Mouse (Mus musculus): ENCODE results near the gene Dock10. TPM values are rescaled to one million over a fixed set of nuclear protein-coding genes. Genes with fewer than 3 reads are reported as not detected.

The Dock10 gene
- polyA plus RNA-seq, 1 experiment from 2014 or later = 1.9 TPM

DNA sequence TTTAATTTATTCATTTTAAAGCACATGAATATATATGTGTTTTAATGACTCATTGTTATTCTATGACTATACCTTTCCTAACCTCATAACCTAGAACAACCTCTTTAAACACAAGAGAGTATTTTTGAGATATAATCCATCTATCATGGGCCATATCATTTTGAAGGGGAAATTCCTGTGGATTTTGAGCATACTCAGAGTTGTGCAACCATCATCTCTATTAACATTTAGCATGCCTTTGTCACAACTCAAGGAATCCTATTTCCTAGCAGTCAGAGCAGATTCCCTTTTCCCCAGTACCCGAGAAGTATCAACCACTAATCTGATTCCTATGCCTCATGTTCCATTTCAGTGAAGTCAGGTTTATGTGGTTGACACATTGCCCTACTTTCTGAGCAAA, 118.8 kb downstream of the Dock10 start:
- DNase-seq (ENCODE audit: low spot score) = no peak
- 83% methylated on average over 1 of the region's 1 CpGs for WGBS
- no peaks in the 10 kb centered on the region for H3K9me3 ChIP-seq

DNA sequence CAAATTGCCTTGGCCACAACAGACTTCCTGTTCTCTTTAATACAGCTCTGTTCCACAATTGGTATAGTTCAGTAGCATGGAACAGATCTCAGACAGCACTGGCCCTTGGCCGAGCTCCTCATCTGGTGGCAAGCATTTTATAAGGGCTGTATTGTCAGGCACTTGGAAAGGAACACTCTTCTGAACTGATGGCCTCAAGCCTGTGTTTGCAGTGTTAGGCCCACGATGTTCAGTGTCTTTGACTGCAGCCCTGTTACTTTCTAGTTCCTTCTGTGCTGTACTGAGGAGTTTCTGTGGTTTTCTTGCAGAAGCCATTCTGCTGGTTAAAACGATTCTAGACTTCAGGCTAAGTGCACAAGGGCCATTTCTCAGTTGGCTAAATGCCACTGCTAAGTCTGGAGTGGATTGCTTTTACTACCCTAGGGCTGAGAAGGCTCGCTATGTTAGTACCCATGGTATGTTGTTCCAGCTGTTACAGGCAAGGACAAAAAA, 121.1 kb downstream of the Dock10 start:
- Histone ChIP-seq H3K9me3 (no peaks in the 10 kb centered on the region), H3K27me3 (ENCODE audit: insufficient read depth, poor library complexity, severe bottlenecking) (no peaks in the 10 kb centered on the region), H3K4me3 (no peak overlapping the region), H3K27ac (no peak overlapping the region), H3K36me3 (no peaks in the 10 kb centered on the region), H3K4me1 (no peaks in the 10 kb centered on the region)
- no peak for DNase-seq (ENCODE audit: low spot score)
- WGBS = 72% methylated on average over 4 of the region's 4 CpGs

More for the DNA sequence above, 118.8 kb downstream of the Dock10 start:
- H3K36me3 ChIP-seq = no peaks in the 10 kb centered on the region
- H3K4me3 ChIP-seq = no peak overlapping the region
- no peaks in the 10 kb centered on the region for H3K27me3 ChIP-seq (ENCODE audit: insufficient read depth, poor library complexity, severe bottlenecking)
- H3K4me1 ChIP-seq = no peaks in the 10 kb centered on the region
- H3K27ac ChIP-seq = no peak overlapping the region

DNA sequence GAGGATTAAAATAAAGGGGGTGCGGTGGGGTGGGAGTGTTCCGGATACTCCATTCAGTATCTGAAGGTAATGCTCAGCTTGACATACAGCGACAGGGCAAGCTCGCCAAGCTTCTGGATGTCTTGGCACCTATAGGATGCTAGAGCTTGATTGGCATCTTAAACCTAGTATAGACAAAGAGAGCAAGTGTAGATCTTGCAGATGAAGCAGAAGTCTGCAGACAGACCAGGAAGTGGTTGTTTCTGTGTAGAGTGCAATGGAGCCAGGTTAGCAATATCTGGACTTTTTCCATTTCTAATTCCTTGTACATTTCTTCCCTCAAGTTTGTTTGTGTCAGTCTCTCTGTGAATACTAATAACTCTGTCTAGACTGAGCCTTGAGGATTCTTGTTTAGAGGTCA, 122.5 kb downstream of the Dock10 start:
- WGBS = 88% methylated on average over 4 of the region's 4 CpGs
- DNase-seq (ENCODE audit: low spot score) = no peak

DNA sequence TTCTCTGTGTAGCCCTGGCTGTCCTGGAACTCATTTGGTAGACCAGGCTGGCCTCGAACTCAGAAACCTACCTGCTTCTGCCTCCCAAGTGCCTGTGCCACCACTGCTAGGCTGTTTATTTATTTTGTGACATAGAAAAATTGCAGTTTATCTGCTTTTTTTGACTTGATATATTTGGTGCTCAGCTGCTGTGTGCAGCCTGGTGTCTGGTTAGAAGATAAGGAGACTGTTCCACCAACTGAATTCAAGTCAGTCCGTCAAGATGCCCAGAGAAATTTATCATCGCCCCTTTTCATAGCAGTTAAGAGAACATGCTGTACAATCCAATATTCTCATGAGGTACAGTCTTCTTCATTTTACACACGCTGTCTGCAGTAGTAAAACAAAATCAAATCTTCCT, 124.8 kb downstream of the Dock10 start:
- Histone ChIP-seq H3K9me3 (no peaks in the 10 kb centered on the region), H3K36me3 (no peaks in the 10 kb centered on the region), H3K27me3 (ENCODE audit: insufficient read depth, poor library complexity, severe bottlenecking) (no peaks in the 10 kb centered on the region), H3K4me1 (no peaks in the 10 kb centered on the region), H3K27ac (no peak overlapping the region), H3K4me3 (no peak overlapping the region)
- WGBS = 79% methylated on average over 4 of the region's 4 CpGs
- no peak for DNase-seq (ENCODE audit: low spot score)

More for the DNA sequence above, 122.5 kb downstream of the Dock10 start:
- H3K27ac ChIP-seq = no peak overlapping the region
- no peaks in the 10 kb centered on the region for H3K27me3 ChIP-seq (ENCODE audit: insufficient read depth, poor library complexity, severe bottlenecking)
- H3K4me1 ChIP-seq = no peaks in the 10 kb centered on the region
- no peaks in the 10 kb centered on the region for H3K36me3 ChIP-seq
- H3K4me3 ChIP-seq = no peak overlapping the region
- H3K9me3 ChIP-seq = no peaks in the 10 kb centered on the region

DNA sequence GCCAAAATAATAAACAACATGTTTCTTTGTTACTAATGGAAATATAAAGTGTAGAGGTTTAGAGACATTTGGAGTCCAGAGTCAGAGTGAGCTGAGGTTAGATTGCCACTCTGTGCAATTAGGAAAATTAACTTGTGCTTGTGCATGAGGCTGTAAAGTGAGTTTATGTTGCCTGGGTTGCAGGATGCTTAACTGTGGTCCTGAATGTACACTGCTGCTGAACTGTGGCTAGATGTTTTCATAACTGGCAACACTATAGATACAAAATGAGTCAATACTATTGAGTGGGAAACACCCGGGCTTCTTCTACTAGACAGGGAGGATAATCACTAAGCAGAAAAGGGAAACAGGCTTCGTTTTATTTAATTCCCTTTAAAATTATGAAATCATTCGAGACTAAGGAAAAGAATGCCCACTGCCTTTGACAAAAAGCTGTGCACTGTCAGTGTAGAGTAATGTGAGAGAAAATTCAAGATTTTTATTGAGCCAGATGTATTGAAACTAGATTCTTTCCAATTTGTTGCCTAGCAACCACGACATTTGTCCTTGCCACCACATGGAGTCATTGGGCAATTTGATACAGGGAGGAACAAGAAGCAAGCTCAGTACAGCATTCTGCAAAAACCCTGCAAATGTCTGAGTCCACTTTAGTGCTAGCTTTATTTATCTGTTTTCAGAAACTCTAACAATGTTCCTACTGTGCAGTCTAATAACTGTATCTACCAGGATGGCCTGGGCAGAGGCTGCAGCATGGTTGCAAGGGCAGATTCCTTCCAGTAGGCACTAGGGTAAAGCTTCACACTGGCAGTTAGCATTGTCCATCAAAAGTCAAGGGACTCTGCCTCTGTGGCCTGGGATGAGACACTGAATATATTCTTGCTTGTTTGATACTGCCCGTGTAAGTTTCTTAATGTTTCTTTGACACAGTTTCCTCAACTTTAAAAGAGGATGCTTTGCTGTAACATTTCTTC, 127.9 kb downstream of the Dock10 start:
- H3K4me1 ChIP-seq = no peaks in the 10 kb centered on the region
- no peak overlapping the region for H3K4me3 ChIP-seq
- no peaks in the 10 kb centered on the region for H3K36me3 ChIP-seq
- no peak for DNase-seq (ENCODE audit: low spot score)
- 74% methylated on average over 5 of the region's 5 CpGs for WGBS
- H3K27ac ChIP-seq = no peak overlapping the region
- no peaks in the 10 kb centered on the region for H3K27me3 ChIP-seq (ENCODE audit: insufficient read depth, poor library complexity, severe bottlenecking)
- H3K9me3 ChIP-seq = no peaks in the 10 kb centered on the region

DNA sequence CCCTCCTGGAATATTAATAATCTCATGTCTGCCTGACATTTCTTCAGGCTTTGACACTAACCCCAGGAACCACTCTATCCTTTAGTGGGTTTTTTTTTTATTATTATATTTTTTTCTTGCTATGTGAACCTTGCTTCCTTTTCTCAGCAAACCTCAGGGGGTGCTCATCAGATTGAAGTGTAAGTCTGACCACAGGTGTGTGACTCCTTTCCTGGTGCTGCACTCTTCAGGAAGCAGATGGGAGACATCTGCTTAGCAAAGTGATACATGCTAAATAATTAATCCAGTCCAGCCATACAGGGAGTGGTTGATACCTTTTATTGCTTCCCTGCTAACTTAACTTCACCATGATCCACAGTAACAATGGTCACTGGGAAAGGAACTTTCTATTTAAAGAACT, 130.3 kb downstream of the Dock10 start:
- Histone ChIP-seq H3K4me1 (no peaks in the 10 kb centered on the region), H3K36me3 (no peaks in the 10 kb centered on the region), H3K9me3 (no peaks in the 10 kb centered on the region), H3K4me3 (no peak overlapping the region), H3K27ac (no peak overlapping the region), H3K27me3 (ENCODE audit: insufficient read depth, poor library complexity, severe bottlenecking) (no peaks in the 10 kb centered on the region)
- DNase-seq (ENCODE audit: low spot score) = no peak

DNA sequence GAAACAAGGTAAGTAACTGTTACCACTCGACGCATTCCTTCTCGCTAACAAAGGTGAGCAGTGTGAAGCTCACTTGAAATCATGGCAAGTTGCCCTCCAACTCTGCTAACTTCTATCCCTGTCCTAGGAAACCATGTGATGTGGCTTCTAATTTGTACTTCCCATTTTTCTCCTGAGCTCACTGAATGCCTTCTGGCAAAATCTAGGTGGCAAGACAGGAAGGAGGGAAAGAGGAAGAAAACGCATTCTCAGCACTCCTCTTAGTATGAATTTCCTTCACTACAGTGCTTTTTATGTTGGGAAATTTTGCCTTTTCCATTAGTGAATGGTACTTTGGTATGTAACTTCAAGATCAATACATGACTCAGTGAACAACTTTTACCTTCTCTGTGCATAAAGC, 131.5 kb downstream of the Dock10 start:
- WGBS = 87% methylated on average over 4 of the region's 4 CpGs
- H3K4me1 ChIP-seq = no peaks in the 10 kb centered on the region
- DNase-seq (ENCODE audit: low spot score) = no peak

DNA sequence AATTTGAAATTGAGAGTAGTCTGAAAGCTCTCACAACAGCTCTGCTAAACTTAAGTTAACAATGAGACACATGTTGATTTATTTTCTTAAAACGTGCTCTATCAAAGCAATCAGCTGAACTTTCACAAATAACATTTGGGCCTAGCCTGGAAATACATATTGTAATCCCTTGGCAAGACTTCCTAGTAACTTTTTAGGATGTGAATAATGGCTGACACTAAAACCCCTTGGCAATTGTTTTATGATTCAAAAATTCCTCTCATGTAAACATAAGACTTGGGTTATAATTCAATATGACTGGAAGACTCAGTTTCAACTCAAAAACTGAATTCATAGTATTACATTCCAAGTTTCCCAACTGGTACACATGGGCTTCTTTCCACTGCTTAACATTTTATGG, 133.0 kb downstream of the Dock10 start:
- Histone ChIP-seq H3K9me3 (no peaks in the 10 kb centered on the region), H3K27me3 (ENCODE audit: insufficient read depth, poor library complexity, severe bottlenecking) (no peaks in the 10 kb centered on the region), H3K4me1 (no peaks in the 10 kb centered on the region), H3K4me3 (no peak overlapping the region), H3K27ac (no peak overlapping the region), H3K36me3 (no peaks in the 10 kb centered on the region)
- DNase-seq (ENCODE audit: low spot score) = no peak
- WGBS = 69% methylated on average over 1 of the region's 1 CpGs

More for the DNA sequence above, 131.5 kb downstream of the Dock10 start:
- H3K27me3 ChIP-seq (ENCODE audit: insufficient read depth, poor library complexity, severe bottlenecking) = no peaks in the 10 kb centered on the region
- no peaks in the 10 kb centered on the region for H3K36me3 ChIP-seq
- no peak overlapping the region for H3K27ac ChIP-seq
- H3K4me3 ChIP-seq = no peak overlapping the region
- no peaks in the 10 kb centered on the region for H3K9me3 ChIP-seq

DNA sequence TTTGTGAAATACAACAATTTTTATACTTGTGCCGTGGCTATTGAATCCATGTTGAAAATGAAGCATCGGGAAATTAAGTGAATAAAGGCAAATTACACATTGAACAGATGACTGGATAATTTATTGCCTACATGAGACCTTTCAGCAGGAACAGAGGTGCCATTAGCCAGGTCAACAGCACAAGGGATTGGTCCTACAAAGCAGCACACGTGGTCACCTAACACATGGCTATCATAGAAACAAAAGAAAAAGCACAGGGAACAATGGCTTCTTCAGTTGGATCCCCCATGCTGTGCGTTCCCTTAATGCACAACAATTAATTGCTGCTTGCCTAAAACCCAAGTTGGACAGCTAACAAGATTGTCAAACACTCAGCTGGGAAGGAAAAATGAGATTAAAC, 133.8 kb downstream of the Dock10 start:
- no peaks in the 10 kb centered on the region for H3K36me3 ChIP-seq
- 80% methylated on average over 4 of the region's 4 CpGs for WGBS
- no peaks in the 10 kb centered on the region for H3K4me1 ChIP-seq
- H3K27ac ChIP-seq = no peak overlapping the region
- H3K27me3 ChIP-seq (ENCODE audit: insufficient read depth, poor library complexity, severe bottlenecking) = no peaks in the 10 kb centered on the region
- DNase-seq (ENCODE audit: low spot score) = no peak
- no peak overlapping the region for H3K4me3 ChIP-seq
- H3K9me3 ChIP-seq = no peaks in the 10 kb centered on the region

DNA sequence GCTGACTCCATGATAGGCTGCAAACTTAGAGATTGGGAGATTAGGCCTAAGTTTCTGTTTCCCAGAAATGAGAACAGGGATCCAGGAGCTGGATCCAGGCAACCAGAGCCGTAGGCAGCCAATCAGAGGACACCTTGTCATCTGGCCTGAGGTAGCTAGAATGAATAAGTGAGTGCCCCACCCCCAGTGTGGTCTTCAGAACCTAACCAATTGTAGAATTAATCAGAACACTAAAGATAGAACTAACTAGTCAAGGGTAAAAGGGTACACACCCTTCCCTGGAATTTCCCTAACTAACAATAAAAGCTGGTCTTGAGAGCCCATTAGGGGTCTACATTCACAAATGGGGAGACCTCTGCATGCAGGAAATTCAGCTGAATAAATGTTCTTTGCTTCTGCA, 135.7 kb downstream of the Dock10 start:
- Histone ChIP-seq H3K4me1 (no peaks in the 10 kb centered on the region), H3K36me3 (no peaks in the 10 kb centered on the region), H3K27ac (no peak overlapping the region), H3K4me3 (no peak overlapping the region), H3K27me3 (ENCODE audit: insufficient read depth, poor library complexity, severe bottlenecking) (no peaks in the 10 kb centered on the region), H3K9me3 (no peaks in the 10 kb centered on the region)
- no peak for DNase-seq (ENCODE audit: low spot score)
- 79% methylated on average over 1 of the region's 1 CpGs for WGBS

DNA sequence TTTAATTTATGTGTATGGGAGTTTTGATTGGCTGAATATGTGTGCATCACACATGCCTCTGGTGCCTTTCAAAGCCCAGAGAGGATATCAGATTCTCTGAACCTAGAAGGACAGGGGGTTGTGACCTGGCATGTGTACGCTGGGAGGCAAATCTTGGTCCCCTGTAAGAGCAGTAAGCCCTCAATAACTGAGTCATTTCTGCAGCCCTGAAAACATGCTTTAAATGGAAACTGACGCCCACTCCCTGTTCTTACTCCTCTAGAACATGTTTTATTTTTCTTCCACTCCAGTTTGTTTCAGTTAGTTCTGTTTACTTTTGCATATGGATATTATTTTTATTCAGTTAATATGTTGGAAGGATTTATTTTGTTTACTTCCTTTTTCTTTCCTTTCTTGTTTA, 139.2 kb downstream of the Dock10 start:
- no peak overlapping the region for H3K27ac ChIP-seq
- WGBS = 75% methylated on average over 2 of the region's 2 CpGs

DNA sequence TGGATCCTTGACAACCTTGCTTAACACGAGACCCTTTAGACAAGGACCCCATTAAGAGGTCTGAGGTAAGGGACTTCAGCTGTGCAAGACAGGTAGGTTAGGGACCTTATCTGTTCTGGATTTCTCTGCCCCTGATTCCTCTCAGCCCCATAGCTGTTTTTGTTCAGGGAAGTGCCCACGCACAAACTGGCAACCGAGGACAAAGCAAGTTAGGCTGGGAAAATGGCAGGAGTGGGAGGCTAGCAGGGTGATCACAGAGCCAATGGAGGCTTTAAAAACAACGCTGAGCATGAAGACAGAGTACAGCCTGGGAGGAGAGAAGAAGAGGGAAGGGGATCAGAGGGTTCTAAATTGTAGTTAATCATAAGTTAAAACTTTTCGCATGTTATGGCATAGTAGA, 141.7 kb downstream of the Dock10 start:
- no peaks in the 10 kb centered on the region for H3K4me1 ChIP-seq
- H3K9me3 ChIP-seq = no peaks in the 10 kb centered on the region
- DNase-seq (ENCODE audit: low spot score) = no peak
- no peaks in the 10 kb centered on the region for H3K27me3 ChIP-seq (ENCODE audit: insufficient read depth, poor library complexity, severe bottlenecking)
- no peaks in the 10 kb centered on the region for H3K36me3 ChIP-seq
- no peak overlapping the region for H3K4me3 ChIP-seq
- H3K27ac ChIP-seq = no peak overlapping the region
- WGBS = 75% methylated on average over 5 of the region's 5 CpGs

More for the DNA sequence above, 139.2 kb downstream of the Dock10 start:
- H3K4me1 ChIP-seq = no peaks in the 10 kb centered on the region
- no peak overlapping the region for H3K4me3 ChIP-seq
- DNase-seq (ENCODE audit: low spot score) = no peak
- H3K36me3 ChIP-seq = no peaks in the 10 kb centered on the region
- no peaks in the 10 kb centered on the region for H3K27me3 ChIP-seq (ENCODE audit: insufficient read depth, poor library complexity, severe bottlenecking)
- no peaks in the 10 kb centered on the region for H3K9me3 ChIP-seq

DNA sequence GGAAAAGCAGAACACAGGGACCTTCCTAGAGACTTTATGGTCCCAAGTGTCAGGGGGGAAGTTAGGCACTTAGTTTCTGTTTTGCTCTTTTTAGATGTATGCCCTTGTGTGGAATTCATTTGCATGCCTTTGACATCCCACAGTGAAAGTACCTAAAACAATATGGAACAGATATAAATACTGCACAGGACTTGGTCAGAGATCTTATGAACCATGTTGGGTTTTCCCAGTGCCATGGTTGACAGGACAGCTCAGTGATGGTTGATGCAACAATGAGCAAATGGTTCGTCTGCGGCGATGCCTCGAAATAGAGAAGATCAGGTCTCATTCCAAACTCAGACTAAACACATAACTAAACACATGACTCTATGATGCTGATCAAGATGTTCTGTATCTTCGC, 143.6 kb downstream of the Dock10 start:
- WGBS = 91% methylated on average over 5 of the region's 5 CpGs
- Histone ChIP-seq H3K27me3 (ENCODE audit: insufficient read depth, poor library complexity, severe bottlenecking) (no peaks in the 10 kb centered on the region), H3K4me3 (no peak overlapping the region), H3K27ac (no peak overlapping the region), H3K9me3 (no peaks in the 10 kb centered on the region), H3K4me1 (no peaks in the 10 kb centered on the region), H3K36me3 (no peaks in the 10 kb centered on the region)
- no peak for DNase-seq (ENCODE audit: low spot score)
